Mouse (Mus musculus): ENCODE data around the gene Olfr462.

DNA sequence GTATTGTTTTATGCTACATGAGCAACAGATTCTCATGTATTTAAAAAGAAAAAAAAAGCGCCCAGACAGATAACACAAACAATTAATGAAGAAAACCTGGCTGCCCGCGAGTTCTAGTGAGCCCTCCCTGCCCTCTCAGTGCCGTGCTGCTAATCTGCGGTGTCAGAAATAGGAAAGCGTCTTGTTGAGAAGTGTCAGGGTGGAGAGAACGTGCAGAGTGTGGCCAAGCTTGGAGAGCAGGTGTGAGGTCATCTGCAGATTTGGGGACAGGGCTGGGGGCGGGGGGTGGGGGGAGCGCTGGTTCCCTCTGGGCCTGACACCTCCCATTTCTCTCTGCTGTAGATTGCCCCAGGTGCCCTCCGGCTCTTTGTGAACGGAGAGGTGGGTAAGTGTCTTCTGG, 32.8 kb downstream of the Olfr462 start:
- TF ChIP-seq CTCF (IDR thresholded peaks at IDR 0.05) (no peak), EP300 (IDR thresholded peaks at IDR 0.05) (no peak)

All from lung, postnatal 0 days (tissue).